Mouse (Mus musculus): ENCODE measurements around the gene Arhgap17.

Gene Arhgap17

GRCm38 (mm10) chr7:123283826-123284225 is 85.9 kb downstream of the Arhgap17 start:
- DNase-seq (ENCODE audit: low read depth), result no peak

- no peak for DNase-seq (ENCODE audit: low read depth)
These were observed 89.9 kb downstream of the Arhgap17 start for GRCm38 (mm10) chr7:123279797-123280196.

GRCm38 (mm10) chr7:123276568-123276967 is 93.1 kb downstream of the Arhgap17 start:
- DNase-seq (ENCODE audit: low read depth), result no peak

GRCm38 (mm10) chr7:123273056-123273455 is 96.7 kb downstream of the Arhgap17 start:
- no peak for DNase-seq (ENCODE audit: low read depth)

- no peak for DNase-seq (ENCODE audit: low read depth)
These were observed 111.6 kb downstream of the Arhgap17 start for GRCm38 (mm10) chr7:123258103-123258502.

GRCm38 (mm10) chr7:123254196-123254970 is 115.3 kb downstream of the Arhgap17 start:
- no peak for DNase-seq (ENCODE audit: low read depth)

GRCm38 (mm10) chr7:123253396-123253795 is 116.3 kb downstream of the Arhgap17 start:
- no peak for DNase-seq (ENCODE audit: low read depth)

GRCm38 (mm10) chr7:123251343-123251742 is 118.4 kb downstream of the Arhgap17 start:
- DNase-seq (ENCODE audit: low read depth), result no peak

- no peak for DNase-seq (ENCODE audit: low read depth)
These were observed 121.5 kb downstream of the Arhgap17 start for GRCm38 (mm10) chr7:123248166-123248565.

- DNase-seq (ENCODE audit: low read depth), result no peak
These were observed 123.1 kb downstream of the Arhgap17 start for GRCm38 (mm10) chr7:123246504-123247084.

- no peak for DNase-seq (ENCODE audit: low read depth)
These were observed 124.9 kb downstream of the Arhgap17 start for GRCm38 (mm10) chr7:123244833-123245232.

- no peak for DNase-seq (ENCODE audit: low read depth)
These were observed 127.5 kb downstream of the Arhgap17 start for GRCm38 (mm10) chr7:123242241-123242640.

- no peak for DNase-seq (ENCODE audit: low read depth)
These were observed 129.7 kb downstream of the Arhgap17 start for GRCm38 (mm10) chr7:123240064-123240463.

GRCm38 (mm10) chr7:123238621-123239020 is 131.1 kb downstream of the Arhgap17 start:
- no peak for DNase-seq (ENCODE audit: low read depth)

GRCm38 (mm10) chr7:123235449-123235848 is 134.3 kb downstream of the Arhgap17 start:
- DNase-seq (ENCODE audit: low read depth), result peak; percentile 45
